Mouse (Mus musculus) gastrocnemius, adult 2 months (tissue): Measurements from ENCODE around the gene 1110032A03Rik. TPM values are rescaled to one million over a fixed set of nuclear protein-coding genes. Genes with fewer than 3 reads are reported as not detected.
A peak's percentile ranks its signal among the peaks of the same experiment; 100 is the strongest.

Experiments used
- DNase-seq: peaks from one replicate; pipeline ENCODE4 v3.0.0; 2022
- H3K27ac ChIP-seq: fragments of 200-600 bp; 2 replicates; pipeline ENCODE4 v1.8.1; 2022; ENCODE audit warnings: mild to moderate bottlenecking
- H3K4me3 ChIP-seq: fragments of 200-600 bp; 2 replicates; pipeline ENCODE4 v1.8.1; 2022; ENCODE audit warnings: mild to moderate bottlenecking, moderate library complexity
- CTCF ChIP-seq: fragments of 200-600 bp; IDR thresholded peaks from 2 replicates; pipeline ENCODE4 v1.8.1; 2022; ENCODE audit warnings: antibody characterized with exemption, mild to moderate bottlenecking, moderate library complexity
- intact Hi-C: fragments of 180-260 bp; cut with DNase I; formaldehyde crosslinking; loops from one replicate; pipeline ENCODE4 v1.15.1; 2025
- total RNA-seq, 2 experiments: library from RNA; stranded (reverse); gene quantifications; 2 replicates each; pipeline ENCODE4 v1.2.3; 2021

1110032A03Rik gene
- total RNA-seq, 2 experiments from 2014 or later: 10.4 to 11.2 TPM

- no peak for TF ChIP-seq CTCF
- H3K27ac ChIP-seq: no peak overlapping the region
- intact Hi-C loops: loop anchor here (2.0 kb wide), 1 partner anchor 206 kb away; the partner anchor contains the start of gene Sik2
- DNase-seq: no peak
- H3K4me3 ChIP-seq: no peak overlapping the region
Measured at GRCm38 (mm10) chr9:50803055-50803671, 27.8 kb upstream of the 1110032A03Rik start.

GRCm38 (mm10) chr9:50800985-50801384 lies 25.7 kb upstream of the 1110032A03Rik start:
- H3K4me3 ChIP-seq: no peak overlapping the region
- intact Hi-C loops: loop anchor here (1.0 to 2.0 kb wide), 2 partner anchors 48 to 351 kb away; no protein-coding TSS in a partner anchor
- no peak overlapping the region for H3K27ac ChIP-seq
- DNase-seq: peak; percentile 45
- peak; percentile 78 for TF ChIP-seq CTCF

GRCm38 (mm10) chr9:50798368-50798767 lies 23.0 kb upstream of the 1110032A03Rik start:
- no peak overlapping the region for H3K27ac ChIP-seq
- intact Hi-C loops: no loop called here

GRCm38 (mm10) chr9:50797641-50798040 lies 22.3 kb upstream of the 1110032A03Rik start:
- intact Hi-C loops: no loop called here
- no peak for DNase-seq
- H3K4me3 ChIP-seq: no peak overlapping the region
- no peak overlapping the region for H3K27ac ChIP-seq
- TF ChIP-seq CTCF: no peak

More at GRCm38 (mm10) chr9:50798368-50798767, 23.0 kb upstream of the 1110032A03Rik start:
- no peak for TF ChIP-seq CTCF
- H3K4me3 ChIP-seq: no peak overlapping the region
- no peak for DNase-seq

GRCm38 (mm10) chr9:50796776-50797175 lies 21.5 kb upstream of the 1110032A03Rik start:
- no peak overlapping the region for H3K4me3 ChIP-seq
- H3K27ac ChIP-seq: no peak overlapping the region
- DNase-seq: peak; percentile 36
- no peak for TF ChIP-seq CTCF
- intact Hi-C loops: no loop called here

- DNase-seq: no peak
- intact Hi-C loops: no loop called here
- no peak overlapping the region for H3K27ac ChIP-seq
- no peak for TF ChIP-seq CTCF
- H3K4me3 ChIP-seq: no peak overlapping the region
Measured at GRCm38 (mm10) chr9:50795266-50795665, 19.9 kb upstream of the 1110032A03Rik start.

- Histone ChIP-seq H3K27ac (no peak overlapping the region), H3K4me3 (no peak overlapping the region)
- TF ChIP-seq CTCF: peak; percentile 63
- peak; percentile 36 for DNase-seq
- intact Hi-C loops: no loop called here
Measured at GRCm38 (mm10) chr9:50782155-50782554, 6.8 kb upstream of the 1110032A03Rik start.

- DNase-seq: no peak
- TF ChIP-seq CTCF: no peak
- Histone ChIP-seq H3K27ac (no peak overlapping the region), H3K4me3 (peak overlapping the region; percentile 93)
- intact Hi-C loops: no loop called here
Measured at GRCm38 (mm10) chr9:50776162-50776760, 941 bp upstream of the 1110032A03Rik start.

- no peak for TF ChIP-seq CTCF
- H3K27ac ChIP-seq: peak overlapping the region; percentile 88
- intact Hi-C loops: no loop called here
- no peak for DNase-seq
- peak overlapping the region; percentile 93 for H3K4me3 ChIP-seq
Measured at GRCm38 (mm10) chr9:50775662-50776126, 374 bp upstream of the 1110032A03Rik start.

GRCm38 (mm10) chr9:50774026-50774462 lies 1.3 kb downstream of the 1110032A03Rik start:
- Histone ChIP-seq H3K4me3 (no peak overlapping the region), H3K27ac (no peak overlapping the region; the same call in 1 of the 2 replicates)
- intact Hi-C loops: no loop called here
- TF ChIP-seq CTCF: no peak
- DNase-seq: no peak

- H3K4me3 ChIP-seq: no peak overlapping the region
- no peak for TF ChIP-seq CTCF
- intact Hi-C loops: no loop called here
Measured at GRCm38 (mm10) chr9:50770011-50770410, 5.3 kb downstream of the 1110032A03Rik start.

GRCm38 (mm10) chr9:50768107-50769002 lies 7.0 kb downstream of the 1110032A03Rik start, which contains the start of gene Fdxacb1:
Fdxacb1 (plus strand) TSS chr9:50768236.
- peak; percentile 98 for DNase-seq
- Histone ChIP-seq H3K27ac (peak within 1 kb of the TSS; percentile 98), H3K4me3 (peak within 1 kb of the TSS; percentile 77)
- intact Hi-C loops: loop anchor here (2.0 kb wide), 2 partner anchors 16 to 60 kb away; partner anchors contain the start of gene Hspb2
- TF ChIP-seq CTCF: no peak; the same call in 1 of the 2 replicates

More at GRCm38 (mm10) chr9:50770011-50770410, 5.3 kb downstream of the 1110032A03Rik start:
- DNase-seq: no peak
- H3K27ac ChIP-seq: no peak overlapping the region
